Mouse (Mus musculus) gastrocnemius, postnatal 10 days (tissue): ENCODE measurements around the gene Taf10. TPM values are rescaled to one million over a fixed set of nuclear protein-coding genes. Genes with fewer than 3 reads are reported as not detected.

ENCODE experiments used
- DNase-seq: peaks from one replicate; pipeline ENCODE4 v3.0.0; 2021; ENCODE audit warnings: mixed read lengths
- total RNA-seq, 2 experiments: library from RNA; stranded (reverse); gene quantifications; 2 replicates each; pipeline ENCODE4 v1.2.3; 2021

Gene Taf10
- total RNA-seq, 2 experiments from 2014 or later: 79.2 to 81.7 TPM

- DNase-seq: no peak
These were observed 22.2 kb downstream of the Taf10 start for GRCm38 (mm10) chr7:105721916-105722315.

DNA sequence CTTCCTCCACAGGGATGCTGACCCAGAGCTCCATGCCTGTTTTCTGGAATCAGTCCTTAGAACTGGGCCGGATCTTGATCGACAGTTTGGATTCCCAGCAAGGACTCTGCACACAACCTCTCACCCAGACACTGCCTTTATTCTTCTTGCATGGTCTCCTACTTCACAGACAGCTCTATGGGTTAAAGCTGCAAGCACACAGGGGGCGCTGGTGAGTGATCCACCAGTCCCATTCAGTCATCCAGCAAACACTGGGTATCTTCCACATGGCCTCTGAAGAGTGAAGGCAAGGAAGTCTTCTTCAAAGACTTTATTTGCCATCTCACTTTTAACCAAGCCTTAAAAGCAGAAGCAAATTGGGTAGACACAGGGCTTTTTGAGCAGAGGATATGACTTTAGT is 28.8 kb downstream of the Taf10 start:
- DNase-seq: no peak

- no peak for DNase-seq
These were observed 35.4 kb downstream of the Taf10 start for GRCm38 (mm10) chr7:105708733-105709132.

GRCm38 (mm10) chr7:105703816-105704215 is 40.3 kb downstream of the Taf10 start:
- no peak for DNase-seq

GRCm38 (mm10) chr7:105703184-105703583 is 41.0 kb downstream of the Taf10 start:
- no peak for DNase-seq

DNA sequence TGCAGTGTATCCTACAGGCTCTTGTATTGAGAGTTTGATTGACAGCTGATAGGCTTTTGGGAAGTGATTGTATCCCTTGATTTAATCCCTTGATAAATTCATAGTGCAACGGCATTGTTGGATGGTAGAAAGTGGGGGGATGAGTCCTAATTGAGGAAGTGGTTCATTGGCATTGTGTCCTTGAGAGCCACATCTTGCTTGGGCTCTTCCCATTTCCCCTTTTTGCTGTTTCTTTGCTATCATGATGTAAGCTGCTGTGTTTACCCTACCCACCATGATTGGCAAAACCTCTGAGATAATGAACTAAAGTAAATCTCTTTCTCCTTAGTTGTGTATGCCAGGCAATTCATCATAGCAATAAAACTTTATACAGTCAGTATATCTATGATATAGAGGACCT is 53.3 kb downstream of the Taf10 start:
- no peak for DNase-seq

Other genes starting within 250 kb of the Taf10 start
- 10 to 100 TPM; 42.9 to 44.0 TPM for gene Smpd1, start 190.0 kb downstream of the Taf10 start, total RNA-seq
- 10 to 100 TPM; 10.6 to 13.0 TPM for gene Apbb1, start 162.7 kb downstream of the Taf10 start, total RNA-seq
- gene Hpx, start 144.2 kb downstream of the Taf10 start, total RNA-seq: 1 to 10 TPM in 1 of 2 experiments, not detected in 1; 2.5 TPM
- 10 to 100 TPM; 18.8 to 29.4 TPM for gene Trim3, start 110.8 kb downstream of the Taf10 start, total RNA-seq
- 10 to 100 TPM; 67.5 to 79.0 TPM for gene Timm10b, start 104.3 kb downstream of the Taf10 start, total RNA-seq
- 10 to 100 TPM; 21.2 to 28.2 TPM for gene Arfip2, start 103.9 kb downstream of the Taf10 start, total RNA-seq
- 1 to 10 TPM; 1.9 to 3.1 TPM for gene Gm45799, start 103.8 kb downstream of the Taf10 start, total RNA-seq
- under 1 TPM; 0.90 to 0.94 TPM for gene Dnhd1, start 93.5 kb downstream of the Taf10 start, total RNA-seq
- gene Ilk, start 7.8 kb downstream of the Taf10 start, total RNA-seq: 100 to 1,000 TPM; 107 to 128 TPM
- 10 to 100 TPM in 1 of 2 experiments, 1 to 10 TPM in 1; 9.9 to 13.4 TPM for gene Rrp8, start 7.0 kb downstream of the Taf10 start, total RNA-seq
- gene Tpp1, start 7.9 kb upstream of the Taf10 start, total RNA-seq: 10 to 100 TPM; 29.5 to 30.0 TPM
- 10 to 100 TPM; 17.9 to 27.1 TPM for gene Dchs1, start 43.3 kb upstream of the Taf10 start, total RNA-seq
- 100 to 1,000 TPM; 162 to 171 TPM for gene Mrpl17, start 66.7 kb upstream of the Taf10 start, total RNA-seq
- 1 to 10 TPM; 1.7 to 2.0 TPM for gene Gm4070, start 209.6 kb upstream of the Taf10 start, total RNA-seq